Mouse (Mus musculus) T-helper 1 cell (primary cell): ENCODE results near the gene Zfp60.

Experiments
- in situ Hi-C: fragments of 300-600 bp; cut with MboI, MseI; formaldehyde crosslinking; loops from one replicate; pipeline ENCODE4 v1.15.1; 2025; ENCODE audit warnings: high pct_unique_total_duplicates

The Zfp60 gene

GRCm38 (mm10) chr7:27731281-27731883 is at the start of gene Zfp60:
Zfp60 (plus strand) TSS chr7:27731389.
- in situ Hi-C loops, result no loop called here

- in situ Hi-C loops, result no loop called here
Observed at GRCm38 (mm10) chr7:27683218-27683617, 48.0 kb upstream of the Zfp60 start.

- in situ Hi-C loops, result no loop called here
Observed at GRCm38 (mm10) chr7:27685220-27685619, 46.0 kb upstream of the Zfp60 start.

- in situ Hi-C loops, result no loop called here
Observed at GRCm38 (mm10) chr7:27685681-27686080, 45.5 kb upstream of the Zfp60 start.

GRCm38 (mm10) chr7:27687043-27687442 is 44.1 kb upstream of the Zfp60 start:
- in situ Hi-C loops, result no loop called here

GRCm38 (mm10) chr7:27687836-27688235 is 43.4 kb upstream of the Zfp60 start:
- in situ Hi-C loops, result no loop called here

- in situ Hi-C loops, result no loop called here
Observed at GRCm38 (mm10) chr7:27688246-27688788, 42.9 kb upstream of the Zfp60 start.

GRCm38 (mm10) chr7:27688815-27689612 is 42.2 kb upstream of the Zfp60 start, which contains the start of gene Zfp607b:
Zfp607b (plus strand) TSS chr7:27689340.
- in situ Hi-C loops, result no loop called here

GRCm38 (mm10) chr7:27691076-27691475 is 40.1 kb upstream of the Zfp60 start:
- in situ Hi-C loops, result loop anchor here (5.0 kb wide), 1 partner anchor 36 kb away; no protein-coding TSS in a partner anchor

GRCm38 (mm10) chr7:27696711-27697110 is 34.5 kb upstream of the Zfp60 start:
- in situ Hi-C loops, result loop anchor here (5.0 kb wide), 1 partner anchor 276 kb away; no protein-coding TSS in a partner anchor

- in situ Hi-C loops, result no loop called here
Observed at GRCm38 (mm10) chr7:27710402-27710801, 20.8 kb upstream of the Zfp60 start.

GRCm38 (mm10) chr7:27721951-27722350 is 9.2 kb upstream of the Zfp60 start:
- in situ Hi-C loops, result no loop called here

GRCm38 (mm10) chr7:27725566-27726538 is 5.3 kb upstream of the Zfp60 start:
- in situ Hi-C loops, result loop anchor here (5.0 kb wide), 2 partner anchors 34 to 74 kb away; partner anchors contain the start of gene Ttc9b

GRCm38 (mm10) chr7:27727471-27727870 is 3.7 kb upstream of the Zfp60 start:
- in situ Hi-C loops, result loop anchor here (5.0 kb wide), 2 partner anchors 35 to 75 kb away; partner anchors contain the start of gene Ttc9b

- in situ Hi-C loops, result no loop called here
Observed at GRCm38 (mm10) chr7:27731946-27732345, 757 bp downstream of the Zfp60 start.

GRCm38 (mm10) chr7:27732508-27732907 is 1.3 kb downstream of the Zfp60 start:
- in situ Hi-C loops, result no loop called here

GRCm38 (mm10) chr7:27735457-27735856 is 4.3 kb downstream of the Zfp60 start:
- in situ Hi-C loops, result no loop called here

- in situ Hi-C loops, result no loop called here
Observed at GRCm38 (mm10) chr7:27756351-27757047, 25.3 kb downstream of the Zfp60 start.

GRCm38 (mm10) chr7:27757048-27757375 is 25.8 kb downstream of the Zfp60 start:
- in situ Hi-C loops, result no loop called here

GRCm38 (mm10) chr7:27765176-27765886 is 34.1 kb downstream of the Zfp60 start:
- in situ Hi-C loops, result loop anchor here (10.0 kb wide), 1 partner anchor 479 kb away; no protein-coding TSS in a partner anchor
